Mouse (Mus musculus): ENCODE data around the gene Hps4. TPM values are rescaled to one million over a fixed set of nuclear protein-coding genes. Genes with fewer than 3 reads are reported as not detected.
"Not testable (repeated sequence)": the region's sequence is repeated elsewhere in the genome, so short reads cannot be mapped to it uniquely, and the experiment has no call there.

Gene Hps4
- polyA plus RNA-seq, 1 experiment from 2014 or later: 19.3 TPM

- H3K4me1 ChIP-seq (ENCODE audit: control insufficient read depth, insufficient read depth, low read length): 0 out of 2 replicates have a peak, but pooled peaks cover 5% of the 10 kb centered on the region
- ATAC-seq (replicated peaks; ENCODE audit: insufficient number of reproducible peaks, low FRiP score, low TSS enrichment): peak; percentile 50; the same call in 1 of the 2 replicates
- H3K27ac ChIP-seq (ENCODE audit: low read depth, low read length): no peak overlapping the region
- H3K4me2 ChIP-seq: no peak overlapping the region
- 46% methylated on average over 5 of the region's 5 CpGs for WGBS (ENCODE audit: insufficient replicate concordance)
- H3K9ac ChIP-seq (ENCODE audit: low read depth, low read length): no peak overlapping the region
- no peaks in the 10 kb centered on the region for H3K27me3 ChIP-seq (ENCODE audit: control insufficient read depth, insufficient read depth, low read length)
- no peak overlapping the region for H3K4me3 ChIP-seq (ENCODE audit: low read depth, low read length)
- H3K36me3 ChIP-seq (ENCODE audit: control insufficient read depth, insufficient read depth, low read length): 0 out of 2 replicates have a peak, but pooled peaks cover 5% of the 10 kb centered on the region
- H3K9me3 ChIP-seq (replicated peaks; ENCODE audit: control insufficient read depth, low read length): no peaks in the 10 kb centered on the region
Measured at GRCm38 (mm10) chr5:112317328-112317727, 25.6 kb upstream of the Hps4 start.

DNA sequence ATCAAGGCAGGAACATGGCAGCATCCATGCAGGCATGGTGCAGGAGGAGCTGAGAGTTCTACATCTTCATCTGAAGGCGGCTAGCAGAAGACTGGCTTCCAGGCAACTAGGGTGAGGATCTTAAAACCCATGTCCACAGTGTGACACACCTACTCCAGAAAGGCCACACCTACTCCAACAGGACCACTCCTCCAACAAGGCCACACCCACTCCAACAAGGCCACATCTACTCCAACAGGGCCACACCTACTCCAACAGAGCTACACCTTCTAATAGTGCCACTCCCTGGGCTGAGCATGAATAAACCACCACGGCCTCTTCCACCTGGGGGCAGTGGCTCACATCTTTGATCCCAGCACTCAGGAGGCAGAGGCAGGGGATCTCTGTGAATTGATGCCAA is 23.5 kb upstream of the Hps4 start:
- not testable (repeated sequence) for H3K4me3 ChIP-seq (ENCODE audit: low read depth, low read length); H3K27me3 ChIP-seq (ENCODE audit: control insufficient read depth, insufficient read depth, low read length); H3K9ac ChIP-seq (ENCODE audit: low read depth, low read length); H3K4me2 ChIP-seq; H3K9me3 ChIP-seq (replicated peaks; ENCODE audit: control insufficient read depth, low read length); H3K36me3 ChIP-seq (ENCODE audit: control insufficient read depth, insufficient read depth, low read length); H3K27ac ChIP-seq (ENCODE audit: low read depth, low read length); H3K4me1 ChIP-seq (ENCODE audit: control insufficient read depth, insufficient read depth, low read length)
- ATAC-seq (replicated peaks; ENCODE audit: insufficient number of reproducible peaks, low FRiP score, low TSS enrichment): peak; percentile 56; the same call in 1 of the 2 replicates
- 51% methylated on average over 2 of the region's 2 CpGs for WGBS (ENCODE audit: insufficient replicate concordance)

- ATAC-seq (replicated peaks; ENCODE audit: insufficient number of reproducible peaks, low FRiP score, low TSS enrichment): no peak
- H3K9me3 ChIP-seq (replicated peaks; ENCODE audit: control insufficient read depth, low read length): no peaks in the 10 kb centered on the region
- H3K27me3 ChIP-seq (ENCODE audit: control insufficient read depth, insufficient read depth, low read length): no peaks in the 10 kb centered on the region
- H3K4me3 ChIP-seq (ENCODE audit: low read depth, low read length): no peak overlapping the region
- H3K36me3 ChIP-seq (ENCODE audit: control insufficient read depth, insufficient read depth, low read length): no peaks in the 10 kb centered on the region
- H3K4me2 ChIP-seq: no peak overlapping the region
- H3K4me1 ChIP-seq (ENCODE audit: control insufficient read depth, insufficient read depth, low read length): peaks cover 3% of the 10 kb centered on the region; the same call in 1 of the 2 replicates
- H3K27ac ChIP-seq (ENCODE audit: low read depth, low read length): no peak overlapping the region
- WGBS (ENCODE audit: insufficient replicate concordance): 70% methylated on average over 5 of the region's 5 CpGs
- H3K9ac ChIP-seq (ENCODE audit: low read depth, low read length): no peak overlapping the region
Measured at GRCm38 (mm10) chr5:112320379-112320778, 22.5 kb upstream of the Hps4 start.

GRCm38 (mm10) chr5:112320936-112321335 is 21.9 kb upstream of the Hps4 start:
- Histone ChIP-seq H3K36me3 (ENCODE audit: control insufficient read depth, insufficient read depth, low read length) (no peaks in the 10 kb centered on the region), H3K27me3 (ENCODE audit: control insufficient read depth, insufficient read depth, low read length) (no peaks in the 10 kb centered on the region), H3K9ac (ENCODE audit: low read depth, low read length) (no peak overlapping the region), H3K27ac (ENCODE audit: low read depth, low read length) (no peak overlapping the region), H3K4me1 (ENCODE audit: control insufficient read depth, insufficient read depth, low read length) (peaks cover 3% of the 10 kb centered on the region; the same call in 1 of the 2 replicates), H3K4me2 (no peak overlapping the region), H3K4me3 (ENCODE audit: low read depth, low read length) (no peak overlapping the region), H3K9me3 (replicated peaks; ENCODE audit: control insufficient read depth, low read length) (no peaks in the 10 kb centered on the region)
- WGBS (ENCODE audit: insufficient replicate concordance): 63% methylated on average over 6 of the region's 6 CpGs
- no peak for ATAC-seq (replicated peaks; ENCODE audit: insufficient number of reproducible peaks, low FRiP score, low TSS enrichment)

GRCm38 (mm10) chr5:112321376-112321775 is 21.5 kb upstream of the Hps4 start:
- 69% methylated on average over 4 of the region's 4 CpGs for WGBS (ENCODE audit: insufficient replicate concordance)

DNA sequence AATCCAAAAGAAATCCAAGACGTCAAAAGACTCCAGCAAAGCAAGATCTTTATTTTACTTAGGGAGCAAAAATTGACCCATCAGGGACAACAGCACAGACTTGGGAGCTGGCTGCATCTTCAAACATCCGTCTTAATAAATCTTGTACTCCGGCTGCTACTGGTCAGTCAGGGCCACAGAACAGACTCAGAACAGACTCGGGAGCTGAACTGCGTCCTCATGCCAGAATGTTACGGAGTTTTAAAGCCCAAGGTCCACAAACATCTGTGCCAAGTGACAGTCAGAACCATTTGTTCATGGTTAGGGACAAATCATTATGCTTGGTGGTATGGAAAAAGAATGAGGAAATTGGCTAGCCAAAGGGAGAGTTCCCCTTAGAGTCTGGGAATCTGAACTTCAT is 19.6 kb upstream of the Hps4 start:
- no peak overlapping the region for H3K27ac ChIP-seq (ENCODE audit: low read depth, low read length)
- H3K4me1 ChIP-seq (ENCODE audit: control insufficient read depth, insufficient read depth, low read length): peaks cover 5% of the 10 kb centered on the region; the same call in 1 of the 2 replicates
- H3K36me3 ChIP-seq (ENCODE audit: control insufficient read depth, insufficient read depth, low read length): no peaks in the 10 kb centered on the region
- 83% methylated on average over 6 of the region's 6 CpGs for WGBS (ENCODE audit: insufficient replicate concordance)
- ATAC-seq (replicated peaks; ENCODE audit: insufficient number of reproducible peaks, low FRiP score, low TSS enrichment): no peak
- no peak overlapping the region for H3K4me3 ChIP-seq (ENCODE audit: low read depth, low read length)
- no peak overlapping the region for H3K9ac ChIP-seq (ENCODE audit: low read depth, low read length)
- H3K4me2 ChIP-seq: no peak overlapping the region
- no peaks in the 10 kb centered on the region for H3K9me3 ChIP-seq (replicated peaks; ENCODE audit: control insufficient read depth, low read length)
- no peaks in the 10 kb centered on the region for H3K27me3 ChIP-seq (ENCODE audit: control insufficient read depth, insufficient read depth, low read length)

More at GRCm38 (mm10) chr5:112321376-112321775, 21.5 kb upstream of the Hps4 start:
- Histone ChIP-seq H3K27me3 (ENCODE audit: control insufficient read depth, insufficient read depth, low read length) (no peaks in the 10 kb centered on the region), H3K9ac (ENCODE audit: low read depth, low read length) (no peak overlapping the region), H3K4me2 (no peak overlapping the region), H3K4me1 (ENCODE audit: control insufficient read depth, insufficient read depth, low read length) (peaks cover 3% of the 10 kb centered on the region; the same call in 1 of the 2 replicates), H3K27ac (ENCODE audit: low read depth, low read length) (no peak overlapping the region), H3K36me3 (ENCODE audit: control insufficient read depth, insufficient read depth, low read length) (no peaks in the 10 kb centered on the region), H3K4me3 (ENCODE audit: low read depth, low read length) (no peak overlapping the region), H3K9me3 (replicated peaks; ENCODE audit: control insufficient read depth, low read length) (no peaks in the 10 kb centered on the region)
- ATAC-seq (replicated peaks; ENCODE audit: insufficient number of reproducible peaks, low FRiP score, low TSS enrichment): no peak

- H3K9ac ChIP-seq (ENCODE audit: low read depth, low read length): peak overlapping the region; percentile 58; the same call in 1 of the 2 replicates
- H3K4me2 ChIP-seq: peak overlapping the region; percentile 68
- no peaks in the 10 kb centered on the region for H3K27me3 ChIP-seq (ENCODE audit: control insufficient read depth, insufficient read depth, low read length)
- H3K9me3 ChIP-seq (replicated peaks; ENCODE audit: control insufficient read depth, low read length): no peaks in the 10 kb centered on the region
- peaks cover 5% of the 10 kb centered on the region; the same call in 1 of the 2 replicates for H3K4me1 ChIP-seq (ENCODE audit: control insufficient read depth, insufficient read depth, low read length)
- H3K4me3 ChIP-seq (ENCODE audit: low read depth, low read length): peak overlapping the region; percentile 24
- ATAC-seq (replicated peaks; ENCODE audit: insufficient number of reproducible peaks, low FRiP score, low TSS enrichment): peak; percentile 68; the same call in 1 of the 2 replicates
- H3K27ac ChIP-seq (ENCODE audit: low read depth, low read length): peak overlapping the region; percentile 71
- peaks cover 8% of the 10 kb centered on the region for H3K36me3 ChIP-seq (ENCODE audit: control insufficient read depth, insufficient read depth, low read length)
- WGBS (ENCODE audit: insufficient replicate concordance): 21% methylated on average over 24 of the region's 24 CpGs
Measured at GRCm38 (mm10) chr5:112324637-112325545, 18.0 kb upstream of the Hps4 start.

DNA sequence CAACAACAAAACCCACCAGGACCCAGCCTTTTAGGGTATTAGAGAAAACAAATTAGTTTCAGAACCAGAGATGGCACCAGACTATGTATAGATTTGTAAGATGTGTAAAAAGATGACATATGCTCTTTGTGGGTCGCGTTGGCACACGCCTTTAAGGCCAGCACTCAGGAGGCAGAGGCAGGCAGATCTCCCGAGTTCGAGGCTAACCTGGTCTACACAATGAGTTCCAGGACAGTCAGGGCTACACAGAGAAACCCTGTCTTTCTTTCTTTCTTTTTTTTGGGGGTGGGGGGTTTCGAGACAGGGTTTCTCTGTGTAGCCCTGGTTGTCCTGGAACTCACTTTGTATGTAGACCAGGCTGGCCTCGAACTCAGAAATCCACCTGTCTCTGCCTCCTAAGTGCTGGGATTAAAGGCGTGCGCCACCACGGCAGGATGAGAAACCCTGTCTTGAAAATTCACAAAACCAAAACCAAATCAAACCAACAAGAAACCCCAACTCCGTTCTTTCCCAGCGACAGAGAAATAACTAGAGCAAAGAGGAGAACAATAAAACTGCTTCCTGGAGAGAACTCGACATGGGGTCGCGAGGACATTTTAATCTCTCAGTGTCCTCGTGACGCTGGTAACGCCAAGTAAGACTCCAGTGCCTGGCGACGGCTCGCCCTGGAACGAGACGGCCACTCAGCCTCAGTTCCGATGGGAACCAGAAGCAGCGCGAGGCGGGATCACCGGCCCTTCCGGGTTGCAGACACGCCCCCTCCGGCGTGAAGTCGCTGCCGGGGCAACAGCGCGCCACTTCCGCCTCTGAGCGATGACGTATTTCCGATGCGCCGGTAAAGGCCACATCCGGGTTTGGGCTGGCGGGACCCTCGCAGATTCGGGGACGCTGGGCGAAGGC is 17.1 kb upstream of the Hps4 start, which contains the start of gene Tfip11:
Gene Tfip11 (plus strand): TSS at position 813 of the 900 bp plus-strand sequence.
- ATAC-seq (replicated peaks; ENCODE audit: insufficient number of reproducible peaks, low FRiP score, low TSS enrichment): peak; percentile 81
- Histone ChIP-seq H3K9me3 (replicated peaks; ENCODE audit: control insufficient read depth, low read length) (no peaks in the 10 kb centered on the region), H3K9ac (ENCODE audit: low read depth, low read length) (peak within 1 kb of the TSS; percentile 80), H3K4me3 (ENCODE audit: low read depth, low read length) (peak within 1 kb of the TSS; percentile 94), H3K27ac (ENCODE audit: low read depth, low read length) (peak within 1 kb of the TSS; percentile 71), H3K4me2 (peak within 1 kb of the TSS; percentile 69), H3K4me1 (ENCODE audit: control insufficient read depth, insufficient read depth, low read length) (peaks cover 5% of the 10 kb centered on the region; the same call in 1 of the 2 replicates), H3K27me3 (ENCODE audit: control insufficient read depth, insufficient read depth, low read length) (no peaks in the 10 kb centered on the region), H3K36me3 (ENCODE audit: control insufficient read depth, insufficient read depth, low read length) (peaks cover 14% of the 10 kb centered on the region)
- WGBS (ENCODE audit: insufficient replicate concordance): 7% methylated on average over 48 of the region's 48 CpGs
